ENCODE assay signal across 26 mouse cellular contexts in the genomic region with DNA sequence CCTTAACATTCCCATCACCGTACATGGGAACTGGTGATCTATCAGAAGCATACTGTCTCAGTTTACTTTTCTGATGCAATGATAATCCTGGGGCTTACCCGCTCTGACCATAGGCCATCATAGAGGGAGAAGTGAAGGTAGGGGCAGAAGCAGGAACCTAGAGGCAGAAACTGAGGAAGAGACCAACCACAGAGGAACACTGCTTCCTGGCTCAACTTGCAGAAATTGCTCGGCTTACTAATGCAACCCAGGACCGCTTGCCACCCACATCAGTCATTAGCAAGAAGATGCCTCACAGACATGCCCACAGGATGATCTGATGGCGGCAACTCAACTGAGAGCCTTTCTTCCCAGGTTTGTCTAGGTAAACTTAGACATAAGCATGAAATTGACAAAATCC. TPM values are rescaled to one million over a fixed set of nuclear protein-coding genes. Genes with fewer than 3 reads are reported as not detected.
DNase-seq lines count a peak whose midpoint lies in the region; ATAC-seq and TF ChIP-seq lines count a peak whose summit lies in the region.
"Had no signal": no experiment of that assay in that cellular context is flagged by ENCODE, and none has a peak within 500 bp of the region (broad histone marks: within the 10 kb centered on the region; RNA-seq: fewer than 3 reads in every experiment).

No protein-coding gene starts in this region.

- H3K4me2 ChIP-seq in heart, embryonic 14.5 days (ENCODE audit: low read length) = no peak overlapping the region
- H3K4me2 ChIP-seq in stomach, embryonic 14.5 days (replicated peaks; ENCODE audit: low read depth, low read length) = no peak overlapping the region
- no peak overlapping the region for H3K4me2 ChIP-seq in stomach, postnatal 0 days (replicated peaks; ENCODE audit: low read depth)
- no peak overlapping the region for H3K4me2 ChIP-seq in intestine, embryonic 16.5 days (ENCODE audit: low read depth, low read length)
- H3K4me2 ChIP-seq in stomach, embryonic 16.5 days (ENCODE audit: low read depth, low read length) = no peak overlapping the region
- no peak overlapping the region for H3K4me2 ChIP-seq in midbrain, embryonic 15.5 days
- H3K4me2 ChIP-seq in forebrain, embryonic 11.5 days (ENCODE audit: low read depth, low read length, severe bottlenecking) = no peak overlapping the region
- H3K4me2 ChIP-seq: forebrain, embryonic 12.5 days; hindbrain, embryonic 14.5 days; midbrain, embryonic 11.5 days; neural tube, embryonic 12.5 days had no signal

- no peak for TF ChIP-seq EP300 in stomach, postnatal 0 days (optimal IDR thresholded peaks at IDR 0.05)

- intact Hi-C loops in heart, postnatal 25 days (cut with DNase I) = no loop called here

- no peak for ATAC-seq in heart, embryonic 14.5 days (ENCODE audit: insufficient number of reproducible peaks, insufficient read depth, low FRiP score, low read depth)
- ATAC-seq in stomach, embryonic 14.5 days (ENCODE audit: insufficient number of reproducible peaks, insufficient read depth, low FRiP score, low read depth) = no peak
- ATAC-seq in stomach, postnatal 0 days (ENCODE audit: low FRiP score, low TSS enrichment) = no peak
- no peak for ATAC-seq in intestine, embryonic 16.5 days
- no peak for ATAC-seq in stomach, embryonic 16.5 days (ENCODE audit: insufficient read depth, low FRiP score)
- no peak for ATAC-seq in midbrain, embryonic 15.5 days (replicated peaks)
- no peak for ATAC-seq in forebrain, embryonic 11.5 days (replicated peaks; ENCODE audit: low FRiP score)

- H3K36me3 ChIP-seq in heart, embryonic 14.5 days (ENCODE audit: control insufficient read depth, insufficient read depth, low read length) = no peaks in the 10 kb centered on the region
- H3K36me3 ChIP-seq in stomach, embryonic 14.5 days (ENCODE audit: control insufficient read depth, insufficient read depth, low read length) = no peaks in the 10 kb centered on the region
- no peaks in the 10 kb centered on the region for H3K36me3 ChIP-seq in stomach, postnatal 0 days (ENCODE audit: control insufficient read depth, insufficient read depth, low read length)
- H3K36me3 ChIP-seq in intestine, embryonic 16.5 days (ENCODE audit: control insufficient read depth, insufficient read depth, low read length) = no peaks in the 10 kb centered on the region
- no peaks in the 10 kb centered on the region for H3K36me3 ChIP-seq in stomach, embryonic 16.5 days (ENCODE audit: control insufficient read depth, insufficient read depth, low read length)
- no peaks in the 10 kb centered on the region for H3K36me3 ChIP-seq in midbrain, embryonic 15.5 days (replicated peaks)
- H3K36me3 ChIP-seq in forebrain, embryonic 11.5 days (ENCODE audit: control insufficient read depth, insufficient read depth, low read length) = no peaks in the 10 kb centered on the region
- H3K36me3 ChIP-seq: forebrain, embryonic 12.5 days; neural tube, embryonic 12.5 days had no signal

- no peak overlapping the region for H3K4me3 ChIP-seq in heart, embryonic 14.5 days (ENCODE audit: control insufficient read depth in 1 of 2, insufficient read depth in 1 of 2, low read depth in 1 of 2, low read length in 2 of 2)
- no peak overlapping the region for H3K4me3 ChIP-seq in stomach, embryonic 14.5 days (ENCODE audit: low read depth, low read length)
- no peak overlapping the region for H3K4me3 ChIP-seq in stomach, postnatal 0 days (ENCODE audit: low read depth, low read length)
- H3K4me3 ChIP-seq in intestine, embryonic 16.5 days (ENCODE audit: low read length) = no peak overlapping the region
- H3K4me3 ChIP-seq in stomach, embryonic 16.5 days (replicated peaks; ENCODE audit: low read length) = no peak overlapping the region
- no peak overlapping the region for H3K4me3 ChIP-seq in midbrain, embryonic 15.5 days
- H3K4me3 ChIP-seq in forebrain, embryonic 11.5 days (ENCODE audit: low read depth, low read length) = no peak overlapping the region
- H3K4me3 ChIP-seq: erythroblast, embryonic 14.5 days; forebrain, embryonic 12.5 days; myocyte; neural tube, embryonic 12.5 days had no signal

- H3K9me3 ChIP-seq in heart, embryonic 14.5 days (ENCODE audit: control insufficient read depth, low read length) = no peaks in the 10 kb centered on the region
- H3K9me3 ChIP-seq in stomach, embryonic 14.5 days (ENCODE audit: control insufficient read depth, low read depth, low read length) = no peaks in the 10 kb centered on the region
- no peaks in the 10 kb centered on the region for H3K9me3 ChIP-seq in stomach, postnatal 0 days (ENCODE audit: control insufficient read depth, low read length)
- H3K9me3 ChIP-seq in intestine, embryonic 16.5 days (ENCODE audit: control insufficient read depth, low read length) = no peaks in the 10 kb centered on the region
- H3K9me3 ChIP-seq in stomach, embryonic 16.5 days (replicated peaks; ENCODE audit: control insufficient read depth, low read length) = no peaks in the 10 kb centered on the region
- H3K9me3 ChIP-seq in midbrain, embryonic 15.5 days = no peaks in the 10 kb centered on the region
- H3K9me3 ChIP-seq in forebrain, embryonic 11.5 days (ENCODE audit: control insufficient read depth, low read length) = no peaks in the 10 kb centered on the region
- H3K9me3 ChIP-seq: forebrain, embryonic 12.5 days; neural tube, embryonic 12.5 days had no signal

- WGBS in heart, embryonic 14.5 days = 57% methylated on average over 5 of the region's 5 CpGs
- 68% methylated on average over 5 of the region's 5 CpGs for WGBS in stomach, embryonic 14.5 days
- WGBS in stomach, postnatal 0 days = 60% methylated on average over 5 of the region's 5 CpGs
- WGBS in intestine, embryonic 16.5 days = 69% methylated on average over 5 of the region's 5 CpGs
- WGBS in stomach, embryonic 16.5 days = 58% methylated on average over 5 of the region's 5 CpGs
- WGBS in midbrain, embryonic 15.5 days = 90% methylated on average over 5 of the region's 5 CpGs
- 91% methylated on average over 5 of the region's 5 CpGs for WGBS in forebrain, embryonic 11.5 days

- peak overlapping the region; percentile 27; the same call in 1 of the 2 replicates for H3K9ac ChIP-seq in heart, embryonic 14.5 days (ENCODE audit: low read length)
- no peak overlapping the region for H3K9ac ChIP-seq in stomach, embryonic 14.5 days (replicated peaks; ENCODE audit: low read depth, low read length)
- no peak overlapping the region for H3K9ac ChIP-seq in stomach, postnatal 0 days (ENCODE audit: low read length)
- no peak overlapping the region for H3K9ac ChIP-seq in intestine, embryonic 16.5 days (ENCODE audit: low read depth, low read length)
- H3K9ac ChIP-seq in stomach, embryonic 16.5 days (ENCODE audit: low read length) = no peak overlapping the region
- H3K9ac ChIP-seq in midbrain, embryonic 15.5 days = no peak overlapping the region
- H3K9ac ChIP-seq in forebrain, embryonic 11.5 days (ENCODE audit: low read length) = no peak overlapping the region
- H3K9ac ChIP-seq: forebrain, embryonic 12.5 days; hindbrain, embryonic 14.5 days; liver, embryonic 14.5 days; neural tube, embryonic 12.5 days had no signal

- no peak for TF ChIP-seq CTCF in stomach, postnatal 0 days (IDR thresholded peaks at IDR 0.05; ENCODE audit: low read depth)

- H3K27me3 ChIP-seq in heart, embryonic 14.5 days (ENCODE audit: control insufficient read depth, insufficient read depth, low read length) = no peaks in the 10 kb centered on the region
- H3K27me3 ChIP-seq in stomach, embryonic 14.5 days (ENCODE audit: control insufficient read depth, insufficient read depth, low read length) = no peaks in the 10 kb centered on the region
- H3K27me3 ChIP-seq in stomach, postnatal 0 days (ENCODE audit: control insufficient read depth, insufficient read depth, low read length) = no peaks in the 10 kb centered on the region
- no peaks in the 10 kb centered on the region for H3K27me3 ChIP-seq in intestine, embryonic 16.5 days (replicated peaks; ENCODE audit: control insufficient read depth, insufficient read depth, low read length)
- no peaks in the 10 kb centered on the region for H3K27me3 ChIP-seq in stomach, embryonic 16.5 days (ENCODE audit: control insufficient read depth, insufficient read depth, low read length)
- no peaks in the 10 kb centered on the region; the same call in 1 of the 2 replicates for H3K27me3 ChIP-seq in midbrain, embryonic 15.5 days (replicated peaks)
- H3K27me3 ChIP-seq in forebrain, embryonic 11.5 days (ENCODE audit: control insufficient read depth, insufficient read depth, low read length) = no peaks in the 10 kb centered on the region

- H3K27ac ChIP-seq in heart, embryonic 14.5 days (replicated peaks in 1 of 2; ENCODE audit: control insufficient read depth in 1 of 2, insufficient read depth in 1 of 2, low read depth in 2 of 2, low read length in 2 of 2) = peak overlapping the region; percentile 61 to 68; a peak in 3 of 4 replicates
- peak overlapping the region; percentile 66; the same call in 1 of the 2 replicates for H3K27ac ChIP-seq in stomach, embryonic 14.5 days (ENCODE audit: low read length)
- H3K27ac ChIP-seq in stomach, postnatal 0 days (replicated peaks) = no peak overlapping the region
- peak overlapping the region; percentile 21; the same call in 1 of the 2 replicates for H3K27ac ChIP-seq in intestine, embryonic 16.5 days (ENCODE audit: low read length)
- peak overlapping the region; percentile 10; the same call in 1 of the 2 replicates for H3K27ac ChIP-seq in stomach, embryonic 16.5 days (ENCODE audit: low read length)
- H3K27ac ChIP-seq in midbrain, embryonic 15.5 days = no peak overlapping the region
- no peak overlapping the region for H3K27ac ChIP-seq in forebrain, embryonic 11.5 days (ENCODE audit: low read depth, low read length)
- H3K27ac ChIP-seq: forebrain, embryonic 12.5 days; hindbrain, embryonic 14.5 days; kidney, postnatal 0 days; liver, embryonic 14.5 days; neural tube, embryonic 12.5 days had no signal

- DNase-seq in heart, postnatal 25 days (ENCODE audit: low spot score) = no peak
- no peak for DNase-seq in stomach, postnatal 0 days (ENCODE audit: low spot score)
- no peak for DNase-seq in forebrain, embryonic 11.5 days (ENCODE audit: low spot score)
- DNase-seq: adrenal gland, adult 8-10 months; B cell, adult 2 months; cerebellum, adult 11-12 months; gastrocnemius, postnatal 10 days; liver; lung, adult 2 months; lung, postnatal 10 days; right cerebral cortex, adult 18-20 months; spleen, adult 18-20 months had no signal

- peaks cover 36 to 37% of the 10 kb centered on the region in 2 experiments for H3K4me1 ChIP-seq in heart, embryonic 14.5 days (ENCODE audit: control insufficient read depth in 2 of 2, insufficient read depth in 2 of 2, low read length in 2 of 2)
- peaks cover 6% of the 10 kb centered on the region; the same call in 1 of the 2 replicates for H3K4me1 ChIP-seq in stomach, embryonic 14.5 days (ENCODE audit: control insufficient read depth, insufficient read depth, low read length)
- peaks cover 4% of the 10 kb centered on the region for H3K4me1 ChIP-seq in stomach, postnatal 0 days (replicated peaks; ENCODE audit: control insufficient read depth, insufficient read depth)
- peaks cover 14% of the 10 kb centered on the region for H3K4me1 ChIP-seq in intestine, embryonic 16.5 days (ENCODE audit: control insufficient read depth, insufficient read depth, low read length)
- H3K4me1 ChIP-seq in stomach, embryonic 16.5 days (ENCODE audit: control insufficient read depth, insufficient read depth, low read length) = peaks cover 12% of the 10 kb centered on the region
- peaks cover 12% of the 10 kb centered on the region for H3K4me1 ChIP-seq in midbrain, embryonic 15.5 days
- H3K4me1 ChIP-seq in forebrain, embryonic 11.5 days (replicated peaks; ENCODE audit: control insufficient read depth, insufficient read depth, low read length) = peaks cover 4% of the 10 kb centered on the region; the same call in 1 of the 2 replicates

RNA-seq across cellular contexts. Expression of gene Ipo13, which starts 4.0 kb away (rescaled TPM):
- 35.5 and 36.4 TPM in 2 replicates for polyA plus RNA-seq in heart, embryonic 14.5 days (2014; fragmentation: Nextera tagmentation; extraction: Ambion mirVana)
- total RNA-seq in heart, postnatal 25 days (2021) = 10 to 100 TPM; 76.0 to 77.1 TPM
- polyA plus RNA-seq in stomach, embryonic 14.5 days (2014; fragmentation: Nextera tagmentation; extraction: Ambion mirVana) = 37.3 and 39.8 TPM in 2 replicates
- 21.5 and 24.6 TPM in 2 replicates for polyA plus RNA-seq in stomach, postnatal 0 days (2015; fragmentation: Nextera tagmentation; extraction: Ambion mirVana)
- 31.1 and 37.4 TPM in 2 replicates for polyA plus RNA-seq in intestine, embryonic 16.5 days (2015; fragmentation: Nextera tagmentation; extraction: Ambion mirVana)
- 42.4 and 43.8 TPM in 2 replicates for polyA plus RNA-seq in stomach, embryonic 16.5 days (2015; fragmentation: Nextera tagmentation; extraction: Ambion mirVana)
- polyA plus RNA-seq in midbrain, embryonic 15.5 days (2015; fragmentation: Nextera tagmentation; extraction: Ambion mirVana) = 76.5 and 77.1 TPM in 2 replicates
- 62.0 and 64.6 TPM in 2 replicates for polyA plus RNA-seq in forebrain, embryonic 11.5 days (2014; fragmentation: Nextera tagmentation; extraction: Ambion mirVana)

RNA-seq across cellular contexts. Expression of gene Artn, which starts 10.8 kb away (rescaled TPM):
- polyA plus RNA-seq in heart, embryonic 14.5 days (2014; fragmentation: Nextera tagmentation; extraction: Ambion mirVana) = 0.81 and 0.85 TPM in 2 replicates
- under 1 TPM; 0.11 to 0.21 TPM for total RNA-seq in heart, postnatal 25 days (2021)
- 5.8 and 7.0 TPM in 2 replicates for polyA plus RNA-seq in stomach, embryonic 14.5 days (2014; fragmentation: Nextera tagmentation; extraction: Ambion mirVana)
- 3.8 TPM in 2 replicates for polyA plus RNA-seq in stomach, postnatal 0 days (2015; fragmentation: Nextera tagmentation; extraction: Ambion mirVana)
- 3.7 and 5.2 TPM in 2 replicates for polyA plus RNA-seq in intestine, embryonic 16.5 days (2015; fragmentation: Nextera tagmentation; extraction: Ambion mirVana)
- polyA plus RNA-seq in stomach, embryonic 16.5 days (2015; fragmentation: Nextera tagmentation; extraction: Ambion mirVana) = 5.3 and 7.8 TPM in 2 replicates
- polyA plus RNA-seq in midbrain, embryonic 15.5 days (2015; fragmentation: Nextera tagmentation; extraction: Ambion mirVana) = 0.45 and 0.96 TPM in 2 replicates
- polyA plus RNA-seq in forebrain, embryonic 11.5 days (2014; fragmentation: Nextera tagmentation; extraction: Ambion mirVana) = 0.43 and 1.2 TPM in 2 replicates

RNA-seq across cellular contexts. Expression of gene Dph2, which starts 26.9 kb away (rescaled TPM):
- 10.4 and 10.6 TPM in 2 replicates for polyA plus RNA-seq in heart, embryonic 14.5 days (2014; fragmentation: Nextera tagmentation; extraction: Ambion mirVana)
- total RNA-seq in heart, postnatal 25 days (2021) = 1 to 10 TPM; 3.2 to 4.4 TPM
- 19.2 and 19.9 TPM in 2 replicates for polyA plus RNA-seq in stomach, embryonic 14.5 days (2014; fragmentation: Nextera tagmentation; extraction: Ambion mirVana)
- polyA plus RNA-seq in stomach, postnatal 0 days (2015; fragmentation: Nextera tagmentation; extraction: Ambion mirVana) = 8.1 and 8.6 TPM in 2 replicates
- 17.1 and 19.4 TPM in 2 replicates for polyA plus RNA-seq in intestine, embryonic 16.5 days (2015; fragmentation: Nextera tagmentation; extraction: Ambion mirVana)
- polyA plus RNA-seq in stomach, embryonic 16.5 days (2015; fragmentation: Nextera tagmentation; extraction: Ambion mirVana) = 16.5 and 19.4 TPM in 2 replicates
- 24.0 and 25.5 TPM in 2 replicates for polyA plus RNA-seq in midbrain, embryonic 15.5 days (2015; fragmentation: Nextera tagmentation; extraction: Ambion mirVana)
- polyA plus RNA-seq in forebrain, embryonic 11.5 days (2014; fragmentation: Nextera tagmentation; extraction: Ambion mirVana) = 28.4 and 32.4 TPM in 2 replicates

RNA-seq across cellular contexts. Expression of gene Atp6v0b, which starts 31.6 kb away (rescaled TPM):
- polyA plus RNA-seq in heart, embryonic 14.5 days (2014; fragmentation: Nextera tagmentation; extraction: Ambion mirVana) = 222 and 250 TPM in 2 replicates
- 100 to 1,000 TPM; 111 to 127 TPM for total RNA-seq in heart, postnatal 25 days (2021)
- polyA plus RNA-seq in stomach, embryonic 14.5 days (2014; fragmentation: Nextera tagmentation; extraction: Ambion mirVana) = 186 and 200 TPM in 2 replicates
- 242 and 249 TPM in 2 replicates for polyA plus RNA-seq in stomach, postnatal 0 days (2015; fragmentation: Nextera tagmentation; extraction: Ambion mirVana)
- 345 and 371 TPM in 2 replicates for polyA plus RNA-seq in intestine, embryonic 16.5 days (2015; fragmentation: Nextera tagmentation; extraction: Ambion mirVana)
- 224 and 241 TPM in 2 replicates for polyA plus RNA-seq in stomach, embryonic 16.5 days (2015; fragmentation: Nextera tagmentation; extraction: Ambion mirVana)
- 617 and 618 TPM in 2 replicates for polyA plus RNA-seq in midbrain, embryonic 15.5 days (2015; fragmentation: Nextera tagmentation; extraction: Ambion mirVana)
- 187 and 195 TPM in 2 replicates for polyA plus RNA-seq in forebrain, embryonic 11.5 days (2014; fragmentation: Nextera tagmentation; extraction: Ambion mirVana)

RNA-seq across cellular contexts. Expression of gene B4galt2, which starts 35.5 kb away (rescaled TPM):
- 13.8 and 18.2 TPM in 2 replicates for polyA plus RNA-seq in heart, embryonic 14.5 days (2014; fragmentation: Nextera tagmentation; extraction: Ambion mirVana)
- 1 to 10 TPM; 4.5 to 5.2 TPM for total RNA-seq in heart, postnatal 25 days (2021)
- 30.3 and 32.1 TPM in 2 replicates for polyA plus RNA-seq in stomach, embryonic 14.5 days (2014; fragmentation: Nextera tagmentation; extraction: Ambion mirVana)
- polyA plus RNA-seq in stomach, postnatal 0 days (2015; fragmentation: Nextera tagmentation; extraction: Ambion mirVana) = 11.9 and 12.1 TPM in 2 replicates
- 10.5 and 11.1 TPM in 2 replicates for polyA plus RNA-seq in intestine, embryonic 16.5 days (2015; fragmentation: Nextera tagmentation; extraction: Ambion mirVana)
- polyA plus RNA-seq in stomach, embryonic 16.5 days (2015; fragmentation: Nextera tagmentation; extraction: Ambion mirVana) = 11.4 and 14.6 TPM in 2 replicates
- polyA plus RNA-seq in midbrain, embryonic 15.5 days (2015; fragmentation: Nextera tagmentation; extraction: Ambion mirVana) = 65.4 and 67.7 TPM in 2 replicates
- polyA plus RNA-seq in forebrain, embryonic 11.5 days (2014; fragmentation: Nextera tagmentation; extraction: Ambion mirVana) = 31.3 and 34.5 TPM in 2 replicates
- total RNA-seq: hematopoietic stem cell, adult 5-6 weeks had no signal

Comparison
In these comparisons a context has a peak if more than half of its experiments do, and no peak if none do; other contexts are left out.
1. H3K27ac ChIP-seq: peak in heart, embryonic 14.5 days (2 of 2), stomach, embryonic 14.5 days (single experiment), intestine, embryonic 16.5 days (single experiment) and stomach, embryonic 16.5 days (single experiment); none in stomach, postnatal 0 days (single experiment), midbrain, embryonic 15.5 days (single experiment) and forebrain, embryonic 11.5 days (single experiment).